Mouse (Mus musculus): Measurements from ENCODE around the gene Katnal1. TPM values are rescaled to one million over a fixed set of nuclear protein-coding genes. Genes with fewer than 3 reads are reported as not detected.

Katnal1 gene
- polyA plus RNA-seq, 1 experiment from 2014 or later: 32.0 TPM

- no peak overlapping the region for H3K4me2 ChIP-seq
- no peak overlapping the region for H3K27ac ChIP-seq (replicated peaks)
- no peak for ATAC-seq (ENCODE audit: low read depth)
- peaks cover 42% of the 10 kb centered on the region for H3K36me3 ChIP-seq
- no peaks in the 10 kb centered on the region for H3K9me3 ChIP-seq
- peaks cover 18% of the 10 kb centered on the region for H3K4me1 ChIP-seq (replicated peaks)
- no peak overlapping the region for H3K9ac ChIP-seq
- H3K27me3 ChIP-seq: no peaks in the 10 kb centered on the region
- 88% methylated on average over 5 of the region's 5 CpGs for WGBS
- no peak overlapping the region for H3K4me3 ChIP-seq
These were observed 6.3 kb downstream of the Katnal1 start for GRCm38 (mm10) chr5:148922773-148923172.

DNA sequence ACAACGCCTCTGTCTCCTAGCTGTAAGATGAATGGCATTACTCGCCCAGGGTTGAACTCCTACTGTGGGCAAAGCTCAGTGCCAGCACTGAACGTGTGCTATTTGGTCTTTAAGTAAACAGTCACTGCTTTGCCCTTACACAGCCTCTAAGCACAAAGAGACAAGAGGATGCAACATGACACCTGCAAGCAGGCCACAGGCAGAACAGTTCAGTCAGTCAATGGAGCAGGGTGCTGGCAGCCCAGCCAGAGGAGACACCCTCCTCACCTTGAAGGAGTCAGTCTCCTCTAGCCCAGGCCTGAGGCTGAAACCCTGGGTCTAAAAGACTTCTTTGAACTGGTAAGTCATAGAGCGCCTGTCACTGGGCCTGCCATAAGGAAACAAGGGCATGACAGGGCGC lies 11.1 kb downstream of the Katnal1 start:
- Histone ChIP-seq H3K9me3 (no peaks in the 10 kb centered on the region), H3K4me2 (no peak overlapping the region), H3K36me3 (peaks cover 49% of the 10 kb centered on the region), H3K9ac (no peak overlapping the region), H3K4me3 (no peak overlapping the region), H3K4me1 (replicated peaks) (no peaks in the 10 kb centered on the region), H3K27ac (replicated peaks) (no peak overlapping the region), H3K27me3 (no peaks in the 10 kb centered on the region)
- ATAC-seq (ENCODE audit: low read depth): no peak
- 71% methylated on average over 5 of the region's 5 CpGs for WGBS

DNA sequence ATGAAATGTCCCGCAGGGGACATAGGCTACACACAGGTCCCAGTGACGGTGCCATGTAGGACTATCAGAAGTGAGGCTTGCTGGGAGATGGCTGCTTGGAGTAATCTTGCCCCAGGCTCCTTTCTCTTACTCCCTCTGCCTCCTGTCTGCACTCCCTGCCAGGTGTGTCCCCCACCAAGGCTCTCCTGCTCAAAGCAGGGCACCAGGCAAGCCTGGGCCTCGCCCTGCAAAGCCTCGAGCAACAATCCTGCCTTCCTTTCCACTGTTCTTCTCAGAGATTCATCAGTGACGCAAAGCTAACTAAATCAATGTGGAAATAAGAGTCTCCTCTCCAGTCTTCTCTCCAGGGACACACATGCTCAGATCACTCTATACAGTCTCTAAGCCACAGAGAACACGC lies 12.3 kb downstream of the Katnal1 start:
- H3K4me3 ChIP-seq: no peak overlapping the region
- H3K4me1 ChIP-seq (replicated peaks): no peaks in the 10 kb centered on the region
- H3K27me3 ChIP-seq: no peaks in the 10 kb centered on the region
- H3K4me2 ChIP-seq: no peak overlapping the region
- no peaks in the 10 kb centered on the region for H3K9me3 ChIP-seq
- H3K36me3 ChIP-seq: peaks cover 58% of the 10 kb centered on the region
- no peak overlapping the region for H3K9ac ChIP-seq
- ATAC-seq (ENCODE audit: low read depth): no peak
- WGBS: 89% methylated on average over 6 of the region's 6 CpGs
- no peak overlapping the region for H3K27ac ChIP-seq (replicated peaks)

DNA sequence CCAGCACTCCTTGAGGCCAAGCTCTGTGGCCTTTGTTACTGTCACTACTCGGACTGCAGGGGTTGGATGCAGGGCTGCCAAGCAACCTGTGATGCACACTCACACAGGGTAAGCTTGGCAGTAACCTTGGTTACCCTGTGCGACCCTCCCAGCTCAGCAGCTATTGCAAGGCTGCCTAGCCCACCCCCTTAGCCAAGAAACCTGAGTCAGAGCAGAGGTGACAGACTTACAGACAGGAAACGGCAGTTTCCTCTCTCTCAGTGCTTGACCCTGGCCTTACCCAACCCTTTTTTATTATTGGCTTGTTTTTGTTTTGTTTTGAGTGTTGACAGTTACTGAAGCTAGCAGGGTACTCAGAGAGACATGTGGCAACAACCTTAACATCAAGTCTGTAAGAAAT lies 16.9 kb downstream of the Katnal1 start:
- H3K9ac ChIP-seq: no peak overlapping the region
- no peak overlapping the region for H3K4me3 ChIP-seq
- H3K4me2 ChIP-seq: no peak overlapping the region
- no peaks in the 10 kb centered on the region for H3K9me3 ChIP-seq
- no peaks in the 10 kb centered on the region for H3K27me3 ChIP-seq
- ATAC-seq (ENCODE audit: low read depth): no peak
- peaks cover 21% of the 10 kb centered on the region for H3K4me1 ChIP-seq (replicated peaks)
- no peak overlapping the region for H3K27ac ChIP-seq (replicated peaks)
- H3K36me3 ChIP-seq: peaks cover 38% of the 10 kb centered on the region
- WGBS: 70% methylated on average over 3 of the region's 3 CpGs

DNA sequence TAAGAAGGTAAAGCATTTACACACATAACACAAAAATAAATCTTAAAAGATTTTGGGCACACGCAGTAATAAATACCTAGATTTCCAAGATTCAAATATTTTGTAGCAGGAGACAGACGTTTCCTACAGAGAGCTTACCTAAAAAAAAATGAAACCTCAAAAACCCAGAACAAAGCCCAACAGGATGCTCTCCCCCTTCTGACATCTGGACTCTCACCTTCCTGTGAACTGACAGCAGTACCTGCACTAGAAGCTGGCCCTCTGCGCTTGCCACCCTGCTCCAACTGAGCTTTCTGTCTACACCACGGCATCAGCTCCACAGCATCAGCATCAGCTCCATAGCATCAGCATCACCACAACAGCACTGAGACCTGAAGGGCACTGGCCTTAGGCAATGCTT lies 19.1 kb downstream of the Katnal1 start:
- Histone ChIP-seq H3K4me3 (no peak overlapping the region), H3K4me1 (replicated peaks) (peaks cover 31% of the 10 kb centered on the region), H3K9ac (no peak overlapping the region), H3K9me3 (no peaks in the 10 kb centered on the region), H3K36me3 (peaks cover 28% of the 10 kb centered on the region), H3K27ac (replicated peaks) (no peak overlapping the region), H3K27me3 (no peaks in the 10 kb centered on the region), H3K4me2 (no peak overlapping the region)
- 94% methylated on average over 4 of the region's 4 CpGs for WGBS
- no peak for ATAC-seq (ENCODE audit: low read depth)

GRCm38 (mm10) chr5:148909402-148909801 lies 19.7 kb downstream of the Katnal1 start:
- peak overlapping the region; percentile 72 for H3K27ac ChIP-seq (replicated peaks)
- peaks cover 32% of the 10 kb centered on the region for H3K4me1 ChIP-seq (replicated peaks)
- ATAC-seq (ENCODE audit: low read depth): no peak
- no peaks in the 10 kb centered on the region for H3K27me3 ChIP-seq
- no peaks in the 10 kb centered on the region for H3K9me3 ChIP-seq
- H3K4me3 ChIP-seq: no peak overlapping the region
- H3K4me2 ChIP-seq: no peak overlapping the region
- peak overlapping the region; percentile 31; the same call in 1 of the 2 replicates for H3K9ac ChIP-seq
- WGBS: 36% methylated on average over 6 of the region's 6 CpGs
- peaks cover 29% of the 10 kb centered on the region for H3K36me3 ChIP-seq

DNA sequence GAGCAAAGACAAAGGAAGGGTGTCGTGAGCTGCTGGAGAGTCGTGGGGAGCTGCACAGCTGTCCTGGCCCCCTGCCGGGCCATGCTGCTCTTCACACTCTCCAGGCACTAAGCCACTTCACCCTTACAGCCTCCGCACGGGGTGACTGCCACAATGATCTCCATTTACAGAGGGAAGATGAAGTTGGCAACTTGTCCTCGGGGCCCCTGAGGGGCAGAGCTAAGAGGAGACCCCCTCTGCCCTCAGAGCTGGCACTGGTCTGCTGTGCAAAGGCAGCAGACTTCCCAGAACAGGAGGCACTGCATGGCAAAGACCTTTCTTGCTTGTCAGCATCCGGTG lies 20.1 kb downstream of the Katnal1 start:
- Histone ChIP-seq H3K4me2 (no peak overlapping the region), H3K36me3 (peaks cover 33% of the 10 kb centered on the region), H3K4me3 (no peak overlapping the region), H3K9me3 (no peaks in the 10 kb centered on the region), H3K4me1 (replicated peaks) (peaks cover 32% of the 10 kb centered on the region), H3K27ac (replicated peaks) (peak overlapping the region; percentile 72), H3K9ac (peak overlapping the region; percentile 31; the same call in 1 of the 2 replicates), H3K27me3 (no peaks in the 10 kb centered on the region)
- WGBS: 16% methylated on average over 7 of the region's 7 CpGs
- peak; percentile 42; the same call in 1 of the 2 replicates for ATAC-seq (ENCODE audit: low read depth)

DNA sequence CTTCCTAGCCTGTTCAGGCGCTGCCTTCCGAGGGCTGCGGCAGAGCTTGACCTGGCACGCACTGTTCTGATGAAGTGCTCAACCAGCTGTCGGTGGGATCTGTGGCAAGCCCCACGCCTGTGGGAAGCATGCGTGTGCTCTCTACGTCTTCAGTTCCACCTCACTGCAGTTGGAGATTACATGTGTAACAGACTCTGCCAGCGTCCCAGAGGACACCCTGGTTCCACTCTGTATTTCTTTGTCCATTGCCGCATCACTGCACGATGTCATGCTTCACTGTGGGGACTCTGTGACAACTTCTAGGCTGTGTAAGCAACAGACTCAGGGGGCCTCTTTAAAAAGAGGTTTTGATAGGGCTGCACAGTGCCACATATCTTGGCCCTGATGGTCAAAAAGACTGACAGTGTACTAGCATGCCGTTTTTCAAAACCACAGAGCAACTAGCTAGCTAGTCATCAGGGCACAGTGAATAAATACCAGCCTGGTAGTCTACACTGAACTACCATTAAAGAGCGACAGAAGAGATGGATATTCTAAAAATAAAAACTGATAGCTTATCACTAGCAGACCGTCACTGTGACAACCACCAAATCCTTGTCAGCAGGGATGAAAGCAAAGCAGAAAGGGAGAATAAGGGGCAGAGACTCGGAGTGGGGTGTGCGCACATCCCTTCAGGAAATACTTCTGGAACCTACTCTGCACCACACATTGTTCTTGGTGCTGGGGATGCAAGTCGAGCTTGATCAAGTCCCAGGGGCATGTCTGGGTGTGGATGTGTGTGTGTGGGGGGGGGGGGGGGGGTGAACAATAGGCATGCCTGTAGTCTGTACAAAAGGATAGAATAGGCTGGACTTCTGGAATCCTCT lies 20.7 kb downstream of the Katnal1 start:
- no peak overlapping the region for H3K4me2 ChIP-seq
- peak; percentile 60; the same call in 1 of the 2 replicates for ATAC-seq (ENCODE audit: low read depth)
- peaks cover 32% of the 10 kb centered on the region for H3K4me1 ChIP-seq (replicated peaks)
- H3K27ac ChIP-seq (replicated peaks): peak overlapping the region; percentile 72
- 48% methylated on average over 17 of the region's 17 CpGs for WGBS
- H3K27me3 ChIP-seq: no peaks in the 10 kb centered on the region
- peaks cover 35% of the 10 kb centered on the region for H3K36me3 ChIP-seq
- H3K9ac ChIP-seq: no peak overlapping the region
- no peaks in the 10 kb centered on the region for H3K9me3 ChIP-seq
- H3K4me3 ChIP-seq: no peak overlapping the region

GRCm38 (mm10) chr5:148906305-148906704 lies 22.8 kb downstream of the Katnal1 start:
- no peak for ATAC-seq (ENCODE audit: low read depth)
- peaks cover 32% of the 10 kb centered on the region for H3K4me1 ChIP-seq (replicated peaks)
- peaks cover 29% of the 10 kb centered on the region for H3K36me3 ChIP-seq
- H3K4me2 ChIP-seq: no peak overlapping the region
- no peak overlapping the region for H3K4me3 ChIP-seq
- H3K27ac ChIP-seq (replicated peaks): no peak overlapping the region
- H3K9me3 ChIP-seq: no peaks in the 10 kb centered on the region
- H3K9ac ChIP-seq: no peak overlapping the region
- 81% methylated on average over 4 of the region's 4 CpGs for WGBS
- H3K27me3 ChIP-seq: no peaks in the 10 kb centered on the region

GRCm38 (mm10) chr5:148904846-148905245 lies 24.3 kb downstream of the Katnal1 start:
- ATAC-seq (ENCODE audit: low read depth): no peak
- Histone ChIP-seq H3K36me3 (peaks cover 25% of the 10 kb centered on the region), H3K27ac (replicated peaks) (no peak overlapping the region), H3K4me2 (no peak overlapping the region), H3K9me3 (no peaks in the 10 kb centered on the region), H3K4me3 (no peak overlapping the region), H3K9ac (no peak overlapping the region), H3K4me1 (replicated peaks) (peaks cover 32% of the 10 kb centered on the region), H3K27me3 (no peaks in the 10 kb centered on the region)
- 74% methylated on average over 6 of the region's 6 CpGs for WGBS

- Histone ChIP-seq H3K9me3 (no peaks in the 10 kb centered on the region), H3K9ac (no peak overlapping the region), H3K4me2 (no peak overlapping the region), H3K36me3 (peaks cover 27% of the 10 kb centered on the region), H3K4me3 (no peak overlapping the region), H3K27me3 (no peaks in the 10 kb centered on the region), H3K4me1 (replicated peaks) (peaks cover 22% of the 10 kb centered on the region), H3K27ac (replicated peaks) (no peak overlapping the region)
- ATAC-seq (ENCODE audit: low read depth): no peak
- WGBS: 94% methylated on average over 7 of the region's 7 CpGs
These were observed 29.8 kb downstream of the Katnal1 start for GRCm38 (mm10) chr5:148899361-148899760.

GRCm38 (mm10) chr5:148897941-148898417 lies 31.1 kb downstream of the Katnal1 start:
- WGBS: 65% methylated on average over 12 of the region's 12 CpGs
- peaks cover 26% of the 10 kb centered on the region for H3K36me3 ChIP-seq
- H3K4me1 ChIP-seq (replicated peaks): peaks cover 22% of the 10 kb centered on the region
- H3K9ac ChIP-seq: no peak overlapping the region
- H3K4me3 ChIP-seq: no peak overlapping the region
- no peaks in the 10 kb centered on the region for H3K27me3 ChIP-seq
- H3K4me2 ChIP-seq: no peak overlapping the region
- ATAC-seq (ENCODE audit: low read depth): no peak
- no peaks in the 10 kb centered on the region for H3K9me3 ChIP-seq
- H3K27ac ChIP-seq (replicated peaks): no peak overlapping the region

All from neural tube, embryonic 13.5 days (tissue).